Mouse (Mus musculus): ENCODE results near the gene Pyy. TPM values are rescaled to one million over a fixed set of nuclear protein-coding genes. Genes with fewer than 3 reads are reported as not detected.

The Pyy gene
- not detected for polyA plus RNA-seq (2017; shearing (Covaris generic))

DNA sequence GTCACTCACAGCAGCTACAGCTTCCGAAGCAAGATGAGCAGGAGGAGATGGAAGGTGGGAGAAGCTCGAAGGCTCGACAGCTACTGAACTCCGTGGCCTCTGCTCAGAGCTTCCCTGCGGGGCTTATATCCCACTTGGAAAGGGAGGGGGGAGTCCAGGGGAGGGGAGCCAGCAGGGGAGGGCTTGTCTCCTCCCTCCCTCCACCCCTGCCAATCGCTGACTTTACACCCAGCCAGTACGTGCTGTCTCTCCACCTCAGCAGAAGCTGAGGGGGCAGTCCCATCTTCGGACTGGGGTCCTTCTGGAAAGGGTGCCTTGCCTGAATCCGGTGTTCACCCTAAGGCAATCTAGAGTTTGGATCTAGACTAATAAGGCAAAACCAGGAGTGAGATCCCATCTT, at the start of gene Pyy:
Gene Pyy, minus strand, starts transcription at position 101 of the 400 bp plus-strand sequence.

GRCm38 (mm10) chr11:102156039-102156785, 48.6 kb upstream of the Pyy start, which contains the start of gene Tmem101:
Gene Tmem101, minus strand, starts transcription at chr11:102156404.

DNA sequence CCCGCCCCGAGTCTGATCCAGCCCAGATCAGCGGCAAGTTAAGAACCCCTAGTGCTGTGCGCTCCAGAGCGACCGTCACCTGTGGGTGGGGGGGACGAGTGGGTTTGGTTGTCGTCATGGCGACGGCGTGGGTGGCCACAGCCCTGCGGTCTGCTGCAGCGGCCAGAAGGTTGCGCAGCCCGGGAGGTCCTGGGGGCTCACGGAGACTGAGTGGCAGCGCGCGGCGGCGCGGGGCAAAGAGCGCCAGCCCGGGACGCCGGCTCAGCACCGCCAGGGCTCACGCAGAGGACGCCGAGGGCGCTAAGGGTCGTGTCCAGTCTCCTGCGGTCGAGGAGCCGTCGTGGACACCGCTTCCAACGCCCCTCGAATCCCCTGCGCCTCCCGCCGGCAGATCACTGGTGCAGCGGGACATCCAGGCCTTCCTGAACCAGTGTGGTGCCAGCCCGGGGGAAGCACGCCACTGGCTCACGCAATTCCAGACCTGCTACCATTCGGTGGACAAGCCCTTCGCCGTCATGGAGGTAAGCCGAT, 37.9 kb upstream of the Pyy start, which contains the start of gene Nags:
Gene Nags, plus strand, starts transcription at position 43 of the 531 bp plus-strand sequence.

GRCm38 (mm10) chr11:102101219-102101618, 6.4 kb downstream of the Pyy start, which contains the start of gene Ppy:
Gene Ppy, minus strand, starts transcription at chr11:102101319.

DNA sequence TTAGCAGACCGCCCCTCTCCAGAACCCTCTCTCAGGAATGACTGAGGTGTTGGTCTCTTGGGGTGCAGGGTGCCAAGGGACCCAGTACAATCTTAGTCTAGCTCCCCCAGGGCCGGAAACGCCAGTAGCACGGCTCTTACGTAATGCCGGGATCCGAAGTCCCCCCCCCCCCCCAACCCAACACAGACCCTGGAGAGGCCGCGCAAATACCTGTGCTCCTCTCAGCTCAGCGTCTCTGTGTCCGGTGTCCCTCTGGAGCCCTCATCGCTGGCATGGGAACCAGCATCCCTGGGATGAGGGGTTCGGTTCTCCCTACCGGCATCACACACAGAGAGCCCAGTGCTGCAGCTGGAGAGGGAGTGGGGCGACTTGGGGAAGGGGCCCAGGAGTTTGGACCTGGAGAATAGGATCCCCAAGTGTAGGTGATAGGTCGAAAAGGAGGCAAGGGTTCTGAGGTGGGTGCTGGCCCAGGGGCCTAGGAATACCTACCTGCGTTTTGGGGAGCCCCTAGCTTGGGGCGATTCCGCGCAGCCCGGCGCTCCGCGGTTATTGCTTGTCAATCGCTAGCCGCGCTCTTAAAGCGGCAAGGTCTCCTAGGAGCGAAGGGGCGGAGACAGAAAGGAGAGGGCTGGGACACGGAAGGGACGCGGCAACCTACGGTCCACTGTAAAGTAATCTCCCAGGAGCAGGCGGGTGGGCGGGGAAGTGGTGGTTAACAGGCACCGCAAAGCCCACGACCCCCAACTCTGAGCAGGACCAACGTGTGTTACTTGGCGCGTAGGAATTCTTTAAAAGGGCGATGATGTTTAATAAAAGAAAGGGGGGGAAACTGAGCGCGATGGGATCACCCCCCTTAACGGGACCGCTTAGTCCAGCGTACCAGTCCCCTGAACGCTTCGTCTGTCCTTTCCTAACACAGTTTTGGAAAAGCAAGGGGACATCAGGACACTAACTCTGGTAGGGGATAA, 19.4 kb downstream of the Pyy start, which contains the start of gene Mpp2:
Gene Mpp2, minus strand, starts transcription at position 585 of the 968 bp plus-strand sequence.

Other genes starting within 250 kb of the Pyy start
- not detected for gene Meox1, start 213.5 kb downstream of the Pyy start, polyA plus RNA-seq (2017; shearing (Covaris generic))
- gene Sost, start 140.8 kb downstream of the Pyy start, polyA plus RNA-seq (2017; shearing (Covaris generic)), result not detected
- not detected for gene Cfap97d1, start 123.6 kb downstream of the Pyy start, polyA plus RNA-seq (2017; shearing (Covaris generic))
- 1.8 TPM for gene Dusp3, start 120.8 kb downstream of the Pyy start, polyA plus RNA-seq (2017; shearing (Covaris generic))
- gene Mpp3, start 79.4 kb downstream of the Pyy start, polyA plus RNA-seq (2017; shearing (Covaris generic)), result not detected
- gene Cd300lg, start 66.3 kb downstream of the Pyy start, polyA plus RNA-seq (2017; shearing (Covaris generic)), result not detected
- gene Mpp2, start 19.3 kb downstream of the Pyy start, polyA plus RNA-seq (2017; shearing (Covaris generic)), result 6.8 TPM
- gene Ppy, start 6.5 kb downstream of the Pyy start, polyA plus RNA-seq (2017; shearing (Covaris generic)), result not detected
- not detected for gene Nags, start 37.7 kb upstream of the Pyy start, polyA plus RNA-seq (2017; shearing (Covaris generic))
- gene Tmem101, start 48.6 kb upstream of the Pyy start, polyA plus RNA-seq (2017; shearing (Covaris generic)), result 3.8 TPM
- gene Lsm12, start 77.5 kb upstream of the Pyy start, polyA plus RNA-seq (2017; shearing (Covaris generic)), result 76.2 TPM
- 36.5 TPM for gene G6pc3, start 81.8 kb upstream of the Pyy start, polyA plus RNA-seq (2017; shearing (Covaris generic))
- 46.4 TPM for gene Hdac5, start 122.3 kb upstream of the Pyy start, polyA plus RNA-seq (2017; shearing (Covaris generic))
- gene BC030867, start 141.1 kb upstream of the Pyy start, polyA plus RNA-seq (2017; shearing (Covaris generic)), result not detected
- not detected for gene Asb16, start 160.9 kb upstream of the Pyy start, polyA plus RNA-seq (2017; shearing (Covaris generic))
- gene Tmub2, start 177.1 kb upstream of the Pyy start, polyA plus RNA-seq (2017; shearing (Covaris generic)), result 44.8 TPM
- gene Atxn7l3, start 188.8 kb upstream of the Pyy start, polyA plus RNA-seq (2017; shearing (Covaris generic)), result 18.1 TPM
- 110 TPM for gene Ubtf, start 211.9 kb upstream of the Pyy start, polyA plus RNA-seq (2017; shearing (Covaris generic))